Mouse (Mus musculus) cerebellum, adult (tissue): ENCODE measurements around the gene Cacng2.

Experiments used
- ATAC-seq: cut with Nextera tagmentation; 2 replicates; pipeline ENCODE4 v1.9.2; 2017; ENCODE audit warnings: mild to moderate bottlenecking, moderate library complexity, mixed read lengths; ENCODE audit not compliant: insufficient number of reproducible peaks, low FRiP score, low TSS enrichment

Cacng2 gene

GRCm38 (mm10) chr15:78082841-78083572 is 36.8 kb downstream of the Cacng2 start:
- no peak for ATAC-seq

GRCm38 (mm10) chr15:78082149-78082548 is 37.7 kb downstream of the Cacng2 start:
- peak; percentile 66 for ATAC-seq

- no peak for ATAC-seq
These were observed 38.4 kb downstream of the Cacng2 start for GRCm38 (mm10) chr15:78081384-78081783.

- ATAC-seq = no peak
These were observed 39.5 kb downstream of the Cacng2 start for GRCm38 (mm10) chr15:78080326-78080725.

- ATAC-seq = peak; percentile 23; the same call in 1 of the 2 replicates
These were observed 40.8 kb downstream of the Cacng2 start for GRCm38 (mm10) chr15:78078776-78079628.

GRCm38 (mm10) chr15:78078206-78078605 is 41.6 kb downstream of the Cacng2 start:
- no peak for ATAC-seq

- no peak for ATAC-seq
These were observed 43.9 kb downstream of the Cacng2 start for GRCm38 (mm10) chr15:78075921-78076320.

GRCm38 (mm10) chr15:78073109-78073508 is 46.7 kb downstream of the Cacng2 start:
- ATAC-seq = no peak

- ATAC-seq = no peak
These were observed 53.4 kb downstream of the Cacng2 start for GRCm38 (mm10) chr15:78066475-78066874.

- ATAC-seq = no peak
These were observed 54.3 kb downstream of the Cacng2 start for GRCm38 (mm10) chr15:78065541-78065940.

GRCm38 (mm10) chr15:78064340-78064739 is 55.5 kb downstream of the Cacng2 start:
- peak; percentile 31; the same call in 1 of the 2 replicates for ATAC-seq

- no peak for ATAC-seq
These were observed 57.4 kb downstream of the Cacng2 start for GRCm38 (mm10) chr15:78062467-78062866.

GRCm38 (mm10) chr15:78056930-78057329 is 62.9 kb downstream of the Cacng2 start:
- no peak for ATAC-seq

- no peak for ATAC-seq
These were observed 69.1 kb downstream of the Cacng2 start for GRCm38 (mm10) chr15:78050682-78051081.

GRCm38 (mm10) chr15:78049933-78050332 is 69.9 kb downstream of the Cacng2 start:
- ATAC-seq = no peak

GRCm38 (mm10) chr15:78045842-78046241 is 74.0 kb downstream of the Cacng2 start:
- no peak for ATAC-seq

GRCm38 (mm10) chr15:78045314-78045713 is 74.5 kb downstream of the Cacng2 start:
- peak; percentile 33; the same call in 1 of the 2 replicates for ATAC-seq

GRCm38 (mm10) chr15:78044826-78045225 is 75.0 kb downstream of the Cacng2 start:
- ATAC-seq = peak; percentile 49; the same call in 1 of the 2 replicates

- no peak for ATAC-seq
These were observed 77.1 kb downstream of the Cacng2 start for GRCm38 (mm10) chr15:78042706-78043105.

- no peak for ATAC-seq
These were observed 82.2 kb downstream of the Cacng2 start for GRCm38 (mm10) chr15:78037626-78038025.

GRCm38 (mm10) chr15:78036586-78036985 is 83.2 kb downstream of the Cacng2 start:
- peak; percentile 88 for ATAC-seq
